Mouse (Mus musculus) lung, postnatal 4 days (tissue): ENCODE measurements around the gene Themis.

Source experiments
- DNase-seq, 2 experiments: peaks; one replicate each; pipeline ENCODE4 v3.0.0; 2021

The Themis gene

DNA sequence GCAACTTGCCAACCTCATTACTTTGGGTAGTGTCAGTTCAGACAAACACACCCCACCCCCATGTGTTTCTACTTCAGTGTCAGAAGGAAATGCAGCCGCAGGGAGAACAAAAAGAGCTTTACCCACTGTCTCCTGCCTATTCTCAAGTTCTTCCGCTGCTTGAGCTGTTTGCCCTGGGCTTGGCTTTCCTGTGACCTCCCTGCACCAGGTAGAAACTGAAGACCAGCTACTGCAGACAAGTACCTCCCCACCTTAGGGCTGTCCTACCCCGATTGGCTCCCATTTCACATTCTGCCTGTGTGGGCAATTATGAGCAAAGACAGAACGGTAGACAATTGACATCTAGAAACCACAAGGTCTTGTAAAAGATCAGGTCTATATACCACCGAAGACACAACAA is at the start of gene Themis:
Gene Themis, plus strand, starts transcription at position 100 of the 400 bp plus-strand sequence.
- DNase-seq: peak; percentile 10 to 23

DNA sequence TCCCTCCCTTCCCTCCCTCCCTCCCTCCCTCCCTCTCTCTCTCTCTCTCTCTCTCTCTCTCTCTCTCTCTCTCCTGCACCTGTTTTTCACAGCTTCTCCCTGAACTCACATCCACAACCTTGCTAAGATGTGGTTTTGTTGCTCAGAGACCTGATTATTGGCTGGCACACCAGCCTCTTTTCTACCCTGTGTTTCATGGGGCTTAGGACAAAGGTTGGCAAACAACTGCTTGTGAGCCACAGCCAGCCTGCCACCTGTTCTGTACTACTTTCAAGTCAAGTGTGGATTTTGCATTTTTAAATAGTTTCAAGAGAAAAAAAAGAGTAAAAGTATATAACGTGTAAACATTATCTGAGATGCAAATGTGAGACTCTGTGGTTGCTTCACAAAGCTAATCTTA is 48.7 kb upstream of the Themis start:
- no peak for DNase-seq

DNA sequence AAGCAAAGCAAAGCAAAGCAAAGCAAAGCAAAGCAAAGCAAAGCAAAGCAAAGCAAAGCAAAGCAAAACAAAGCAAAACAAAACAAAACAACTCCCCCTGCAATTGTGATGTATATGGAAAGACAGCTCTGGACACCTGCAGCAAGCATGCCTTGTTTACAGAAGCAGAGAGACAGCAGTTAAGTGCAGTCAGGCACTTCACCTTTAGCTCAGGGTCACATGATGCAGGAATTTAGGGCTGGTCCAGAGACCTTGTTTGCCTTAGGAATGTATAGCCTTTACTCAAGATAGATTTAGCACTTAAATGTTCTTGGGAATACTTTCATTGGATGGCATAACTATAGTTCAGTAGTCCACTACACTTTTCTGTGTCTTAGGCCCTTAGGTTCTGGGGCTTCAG is 32.1 kb upstream of the Themis start:
- no peak for DNase-seq

DNA sequence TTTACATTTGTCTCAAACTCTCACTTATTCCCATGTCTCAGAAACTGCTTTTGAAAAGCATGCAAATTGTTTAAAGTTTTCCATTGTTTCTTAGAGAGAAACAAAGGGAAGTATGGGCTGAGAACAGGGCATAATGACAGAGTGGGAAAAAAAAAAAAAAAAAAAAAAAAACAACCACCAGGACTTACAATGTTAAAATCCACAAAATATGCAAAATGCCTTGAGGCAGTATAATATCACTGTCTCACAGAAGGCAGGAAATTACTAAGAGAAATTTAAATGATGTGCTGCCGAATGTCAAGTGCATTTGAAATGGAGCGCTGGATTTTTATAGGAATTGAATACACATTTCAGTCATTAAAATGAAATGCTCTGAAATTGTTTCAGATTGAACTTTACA is 26.3 kb upstream of the Themis start:
- DNase-seq: no peak

DNA sequence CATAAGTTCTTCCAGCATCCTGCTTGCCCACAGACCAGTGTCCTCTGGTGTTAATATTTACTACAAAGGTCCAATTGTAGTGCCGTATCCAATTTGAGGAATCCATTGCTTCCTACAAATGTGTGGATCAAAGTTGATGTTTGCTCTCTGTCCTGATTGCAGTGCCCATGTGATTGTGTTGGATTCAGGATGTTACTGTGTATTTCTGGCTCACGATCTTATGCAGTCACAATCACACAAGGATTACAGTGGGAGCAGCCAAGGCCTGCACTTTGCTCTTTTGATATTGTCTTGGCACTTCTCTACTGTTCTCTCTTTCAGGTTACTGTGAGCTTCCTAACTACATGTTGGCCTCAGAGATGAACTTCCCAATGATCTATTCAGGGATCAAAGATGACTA is 20.3 kb upstream of the Themis start:
- DNase-seq: no peak

DNA sequence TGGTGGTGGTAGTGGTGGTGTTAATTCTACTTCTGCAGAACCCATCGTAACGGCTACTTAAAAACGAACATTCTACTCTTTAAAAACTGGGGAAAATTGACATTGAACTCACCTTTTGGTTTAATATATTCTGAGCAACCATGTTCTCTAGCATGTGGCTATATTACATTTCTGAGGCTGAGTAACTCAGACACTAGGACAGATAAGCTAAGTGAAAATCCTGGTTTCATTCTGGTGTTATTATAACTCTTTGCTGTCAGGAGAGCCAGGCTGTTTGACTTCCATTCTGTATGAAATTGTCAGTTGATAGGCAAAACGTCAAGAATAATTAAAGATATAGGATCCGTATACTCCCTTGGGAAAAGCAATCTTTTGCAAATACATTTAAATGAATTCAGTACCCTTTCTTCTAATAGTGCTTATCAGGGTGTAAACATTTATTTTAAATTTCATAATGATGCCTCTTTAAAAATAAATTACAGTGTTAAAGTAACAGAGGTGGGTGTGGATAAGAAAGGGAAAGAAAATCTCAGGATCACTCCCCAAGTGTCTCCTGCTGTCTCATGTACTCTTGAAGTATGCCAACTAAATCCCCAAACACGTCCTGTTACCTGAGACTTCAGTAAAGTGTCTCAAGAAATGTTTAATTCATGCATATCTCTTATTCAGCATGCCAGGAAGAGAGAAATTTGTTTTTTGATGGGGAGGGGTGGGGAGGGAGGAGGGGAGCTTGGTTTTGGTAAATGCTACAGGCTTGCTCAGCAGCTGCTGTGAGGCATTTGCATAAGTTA is 18.9 kb upstream of the Themis start:
- no peak for DNase-seq

DNA sequence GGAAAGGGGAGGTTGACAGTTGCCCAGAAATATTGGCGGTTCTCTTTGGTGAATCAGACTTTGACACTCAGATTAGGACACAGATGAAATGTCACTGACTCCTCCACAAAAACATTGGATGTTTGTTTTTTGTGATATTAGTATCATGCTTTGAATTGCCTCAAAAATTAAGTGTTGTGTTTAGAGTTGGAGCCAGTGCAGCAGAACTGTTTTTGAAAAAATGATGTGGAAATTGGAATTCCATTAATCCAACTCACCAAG is 18.3 kb upstream of the Themis start:
- no peak for DNase-seq

DNA sequence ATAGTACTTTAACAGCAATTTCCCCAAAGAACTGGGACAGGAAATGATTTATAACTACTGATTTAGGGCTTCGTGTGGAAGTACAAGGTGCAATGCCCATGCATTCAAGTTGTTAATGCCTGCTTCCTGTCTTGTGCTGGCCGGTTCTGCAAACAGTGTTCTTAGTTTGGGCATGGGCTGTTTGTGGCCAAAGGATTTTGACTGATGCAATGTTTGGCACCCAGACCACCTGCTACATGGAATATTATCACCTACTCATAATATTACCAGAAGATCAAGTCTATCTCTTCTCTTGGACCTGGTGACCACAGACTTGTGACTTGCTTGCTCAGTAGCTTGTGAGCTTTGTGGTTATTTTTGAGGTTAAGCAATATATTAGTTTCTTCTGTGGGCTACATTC is 16.2 kb upstream of the Themis start:
- no peak for DNase-seq

DNA sequence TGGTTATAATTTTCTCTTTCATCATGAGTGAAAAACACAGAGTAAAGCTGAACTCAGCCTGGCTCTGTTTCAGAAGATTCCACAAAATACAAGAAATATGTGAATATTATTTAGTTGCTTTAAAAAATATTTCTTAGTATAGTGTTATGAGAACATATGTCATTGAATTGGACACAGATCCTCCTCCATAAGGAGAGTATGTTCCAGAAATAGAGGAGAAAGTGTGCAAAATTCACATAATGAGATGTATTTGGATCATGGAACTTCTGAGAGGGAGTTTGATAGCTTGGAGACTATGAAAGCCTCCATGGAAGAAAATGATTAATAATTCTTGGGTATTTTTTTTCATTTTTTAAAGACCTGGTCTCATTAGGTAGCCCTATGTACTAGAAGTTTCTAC is 13.4 kb upstream of the Themis start:
- no peak for DNase-seq

DNA sequence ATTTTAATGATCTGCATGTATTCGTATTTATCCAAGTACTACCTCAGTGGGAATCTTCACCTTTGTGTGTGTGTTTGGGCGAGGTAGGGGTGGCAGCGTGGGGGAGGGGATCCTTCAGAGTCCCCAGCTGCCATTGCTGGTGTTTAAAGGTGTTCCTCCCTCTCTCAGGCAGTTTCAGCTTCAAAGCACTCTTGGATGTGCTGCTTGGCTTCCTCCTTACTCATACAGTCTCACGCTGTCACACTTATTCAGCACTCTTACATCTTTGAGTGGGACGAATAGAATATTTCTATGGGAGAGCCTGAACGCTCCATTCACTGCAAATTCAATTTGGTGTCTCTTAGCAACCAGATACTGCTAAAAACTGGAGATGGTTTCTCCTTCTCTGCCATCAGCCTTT is 3.0 kb upstream of the Themis start:
- DNase-seq: no peak

DNA sequence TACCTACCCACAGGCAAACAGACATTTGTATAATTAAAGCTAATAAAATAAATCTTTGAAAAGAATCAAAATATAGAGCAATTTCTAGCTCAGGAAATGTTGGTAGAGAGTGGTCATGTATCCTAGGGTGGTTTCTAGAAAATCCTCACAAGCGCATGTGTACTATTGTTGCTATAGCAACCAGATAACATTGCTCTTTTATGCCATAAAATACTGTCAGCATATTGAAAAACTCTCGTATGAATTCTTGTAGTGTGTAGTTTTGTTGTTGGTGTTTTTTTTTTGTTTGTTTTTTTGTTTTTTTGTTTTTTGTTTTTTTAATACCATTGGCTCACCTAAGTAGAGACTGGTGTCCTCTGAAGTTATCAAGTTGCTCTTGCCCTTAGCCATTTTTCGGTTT is 5.8 kb downstream of the Themis start:
- no peak for DNase-seq

DNA sequence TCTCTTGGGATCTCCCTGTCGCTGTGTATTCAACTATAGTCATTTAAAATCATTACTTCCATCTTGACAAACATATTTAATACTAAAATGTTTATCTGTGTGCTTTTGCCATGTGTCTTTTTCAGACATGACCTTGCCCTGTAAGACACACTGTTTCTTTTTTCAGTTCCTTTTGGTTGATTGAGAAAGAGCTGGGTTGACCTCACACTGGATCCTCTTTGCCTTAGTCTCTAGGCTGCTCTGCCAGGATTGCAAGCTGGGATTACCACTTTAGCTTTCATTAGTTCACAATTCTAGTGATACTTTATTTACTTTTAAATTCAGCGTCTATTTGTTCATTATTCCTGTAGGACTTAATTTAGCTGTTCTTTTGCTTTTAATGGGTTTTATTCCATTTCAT is 7.2 kb downstream of the Themis start:
- DNase-seq: no peak

DNA sequence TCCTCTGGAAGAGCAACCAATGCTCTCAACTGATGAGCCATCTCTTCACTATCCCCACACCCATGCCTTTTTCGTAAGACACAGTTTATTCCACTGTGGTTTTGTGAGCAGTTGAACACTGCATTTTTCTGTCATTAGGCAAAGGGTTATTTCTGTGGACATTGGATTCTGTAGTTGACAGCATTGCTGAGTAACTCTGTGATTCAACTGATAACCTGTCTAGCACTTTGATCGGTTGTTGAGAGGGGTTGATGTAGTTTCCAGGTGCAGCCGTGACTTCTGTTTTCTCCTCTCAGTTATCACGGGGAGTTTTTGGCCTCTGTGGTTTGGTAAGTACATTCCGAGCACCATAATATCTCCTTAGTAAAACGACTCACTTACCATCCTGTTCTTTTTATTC is 26.8 kb downstream of the Themis start:
- no peak for DNase-seq

DNA sequence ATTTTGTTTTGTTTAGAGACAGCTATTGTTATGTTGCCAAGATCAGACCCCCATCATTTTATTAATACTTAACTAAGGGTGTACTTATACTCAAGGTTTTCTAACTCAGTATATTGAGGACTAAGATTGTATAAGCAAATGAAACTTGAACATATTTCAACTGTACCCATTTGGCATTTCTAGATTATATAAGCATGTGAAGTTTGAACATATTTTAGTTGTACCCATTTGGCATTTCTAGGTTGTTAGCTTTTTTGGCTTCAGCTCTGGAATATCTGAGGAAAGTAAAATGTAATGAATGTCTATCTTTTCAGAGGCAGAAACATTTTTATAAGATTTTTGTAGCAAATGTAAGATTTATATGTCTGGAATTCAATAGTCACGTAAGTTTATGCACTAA is 27.9 kb downstream of the Themis start:
- DNase-seq: no peak

DNA sequence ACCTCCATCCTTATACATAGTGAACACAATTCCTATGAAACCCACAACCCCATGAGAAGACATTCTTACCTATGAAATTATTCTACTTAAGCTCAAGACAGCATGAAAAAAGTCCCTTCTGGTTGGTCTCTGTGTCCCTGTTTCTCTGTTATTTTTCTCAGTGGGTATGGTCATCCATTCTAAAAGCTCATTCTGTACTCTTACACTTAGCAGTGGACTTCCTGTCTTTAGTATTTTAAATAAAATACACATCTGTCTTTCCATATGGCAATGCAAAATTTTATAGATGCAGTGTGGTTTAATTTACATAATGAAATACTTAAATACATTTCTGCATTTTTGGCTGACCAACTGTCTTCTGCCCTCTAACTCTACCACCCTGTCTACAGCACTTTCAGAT is 30.0 kb downstream of the Themis start:
- no peak for DNase-seq

DNA sequence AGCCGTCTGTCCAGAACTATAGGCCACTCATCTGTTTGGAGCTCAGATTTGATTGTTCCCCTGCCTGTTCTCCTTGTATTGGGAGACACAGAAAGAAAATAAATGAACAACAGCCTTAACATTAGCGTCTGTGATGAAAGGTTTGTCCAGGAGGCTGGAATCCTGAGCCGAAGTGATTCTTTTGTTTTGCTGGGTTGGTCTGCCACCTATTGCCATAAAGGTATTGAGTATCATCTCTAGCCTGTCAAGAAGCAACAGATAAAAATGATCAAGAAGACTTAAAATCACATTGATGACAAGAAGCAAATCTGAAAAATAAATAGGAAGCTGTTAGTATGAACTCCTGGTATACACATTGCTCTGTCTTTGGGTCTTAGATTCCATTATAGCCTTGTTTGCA is 53.7 kb downstream of the Themis start:
- DNase-seq: no peak

DNA sequence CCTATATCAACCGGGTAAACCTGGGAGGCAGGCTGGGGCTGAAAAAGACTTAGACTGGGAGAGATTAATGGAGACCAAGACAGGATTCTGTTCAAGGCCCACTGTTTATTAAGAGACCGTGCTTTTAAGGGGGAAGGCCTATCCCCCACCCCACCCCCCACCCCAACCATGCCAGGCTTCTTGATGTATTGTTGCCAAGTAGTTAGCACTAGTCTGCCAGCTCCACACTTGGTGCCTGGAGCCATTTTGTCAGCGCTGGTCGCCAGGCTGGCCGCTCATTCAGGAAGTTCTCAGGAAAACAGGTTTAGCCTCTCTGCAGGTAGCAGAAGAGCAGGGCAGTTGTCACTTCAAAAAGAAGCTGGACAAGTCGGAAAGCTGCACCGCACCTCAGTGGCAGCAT is 55.1 kb downstream of the Themis start:
- DNase-seq: no peak

DNA sequence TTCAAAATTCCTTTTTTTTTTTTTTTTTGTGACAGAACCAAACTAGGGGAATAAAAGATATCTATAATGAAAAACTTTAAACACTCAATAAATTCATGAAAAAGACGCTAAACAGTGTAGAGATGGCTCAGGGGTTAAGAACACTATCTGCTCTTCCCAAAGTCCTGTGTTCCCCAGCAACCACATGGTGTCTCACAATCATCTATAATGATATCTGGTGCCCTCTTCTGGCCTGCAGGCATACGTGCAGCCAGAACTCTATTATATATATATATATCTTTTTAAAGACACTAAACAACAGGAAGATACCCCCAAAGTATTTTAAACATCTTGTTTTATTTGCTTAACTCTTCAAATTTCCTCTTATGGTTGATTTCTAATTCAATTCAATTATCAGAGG is 62.0 kb downstream of the Themis start:
- peak in 1 of 2 experiments; percentile 25 for DNase-seq

DNA sequence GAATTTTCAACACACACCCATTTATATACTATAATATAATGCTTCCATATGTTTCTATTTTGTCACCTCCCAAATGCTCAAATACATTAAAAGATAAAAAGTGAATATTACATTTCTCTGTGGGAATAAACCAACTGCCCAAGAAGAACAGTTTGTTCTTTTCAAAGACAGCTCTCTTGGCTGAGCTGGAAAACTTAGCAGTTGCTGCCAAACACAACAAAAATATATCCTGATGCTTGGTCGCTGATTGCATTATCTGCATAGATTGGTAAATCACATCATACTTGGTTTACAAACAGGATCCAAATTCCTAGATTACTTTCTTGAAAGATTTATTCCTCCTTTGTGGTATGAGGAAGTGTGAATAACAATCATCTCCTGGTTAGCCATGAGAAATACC is 69.8 kb downstream of the Themis start:
- no peak for DNase-seq

DNA sequence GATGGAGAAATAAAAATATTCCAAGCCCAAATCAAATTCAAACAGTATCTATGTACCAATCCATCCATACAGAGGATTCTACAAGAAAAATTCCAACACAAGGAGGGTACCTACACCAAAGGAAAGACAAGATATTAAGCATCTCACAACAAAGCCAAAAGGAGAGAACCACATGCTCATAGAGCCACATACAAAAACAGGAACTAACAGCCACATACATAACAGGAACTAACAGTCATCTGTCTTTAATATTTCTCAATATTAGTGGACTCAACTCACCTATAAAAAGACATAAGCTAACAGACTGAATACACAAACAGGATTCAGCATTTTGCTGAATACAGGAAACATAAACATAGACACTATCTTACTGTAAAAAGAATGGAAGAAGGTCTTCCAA is 78.3 kb downstream of the Themis start:
- DNase-seq: no peak

DNA sequence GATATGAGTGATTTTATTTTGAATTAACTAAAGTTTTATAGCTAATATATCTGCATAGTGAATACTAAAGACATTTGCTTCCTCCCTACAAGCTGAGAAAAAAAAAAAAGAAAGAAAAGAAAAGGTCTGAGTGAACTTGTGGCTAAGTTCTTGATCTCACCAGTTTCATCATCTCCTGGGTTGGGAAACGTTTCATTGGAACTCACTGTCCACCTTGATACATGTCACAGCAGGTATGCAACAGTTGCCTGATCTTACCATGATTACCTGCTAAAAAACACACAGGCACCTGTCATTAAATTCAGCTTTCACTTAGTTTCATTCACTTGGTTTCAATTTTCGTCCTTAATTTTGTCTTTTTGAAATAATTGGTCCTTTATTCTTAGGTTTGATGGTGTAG is 85.2 kb downstream of the Themis start:
- no peak for DNase-seq

DNA sequence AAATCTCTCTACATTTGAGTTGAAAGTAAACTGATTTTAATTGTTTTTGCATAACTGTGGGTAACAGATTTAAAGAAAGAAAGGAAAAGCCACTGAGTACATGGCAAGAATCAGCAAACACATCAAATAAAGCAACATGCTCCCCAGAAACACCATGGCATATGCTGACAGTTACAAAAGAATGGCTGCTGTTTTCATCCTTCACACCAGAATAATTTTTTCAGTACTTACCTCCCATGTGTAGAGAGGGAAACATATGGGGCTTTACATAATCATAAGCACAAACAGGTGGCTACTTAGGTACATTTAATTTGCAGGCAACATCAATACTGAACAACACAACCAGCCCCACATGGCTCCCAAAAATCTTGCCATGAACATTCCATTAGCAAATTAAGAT is 86.8 kb downstream of the Themis start:
- no peak for DNase-seq

DNA sequence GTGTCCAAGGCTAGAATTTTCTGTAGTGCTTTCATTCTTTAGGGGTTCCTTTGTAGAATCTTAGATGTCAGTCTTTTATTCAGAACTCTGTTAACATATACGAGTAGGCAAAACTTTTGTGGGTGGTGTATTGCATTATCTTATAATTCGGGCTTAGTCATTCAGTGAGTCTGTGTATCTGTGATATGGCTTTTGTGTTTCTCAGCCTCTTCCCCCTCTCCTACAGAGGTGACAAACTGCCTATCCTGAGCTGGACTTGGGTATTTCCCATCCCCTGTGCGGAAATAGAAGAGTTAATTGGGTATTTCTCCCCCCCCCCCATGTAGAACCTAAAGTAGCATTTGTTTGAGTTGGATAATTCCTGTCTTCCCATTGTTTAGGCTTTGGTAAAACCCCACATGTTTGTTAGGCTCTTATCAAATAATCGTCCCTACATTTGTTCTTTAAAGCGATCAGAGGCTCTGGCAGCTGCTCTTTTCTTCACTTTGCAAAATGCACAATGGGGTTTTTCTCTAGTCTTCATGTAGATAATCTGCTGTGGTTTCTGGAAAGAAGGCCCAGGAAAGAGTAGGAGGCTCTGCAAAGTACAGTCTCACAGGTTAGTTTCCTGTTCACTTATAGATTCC is 108.7 kb downstream of the Themis start:
- DNase-seq: no peak

DNA sequence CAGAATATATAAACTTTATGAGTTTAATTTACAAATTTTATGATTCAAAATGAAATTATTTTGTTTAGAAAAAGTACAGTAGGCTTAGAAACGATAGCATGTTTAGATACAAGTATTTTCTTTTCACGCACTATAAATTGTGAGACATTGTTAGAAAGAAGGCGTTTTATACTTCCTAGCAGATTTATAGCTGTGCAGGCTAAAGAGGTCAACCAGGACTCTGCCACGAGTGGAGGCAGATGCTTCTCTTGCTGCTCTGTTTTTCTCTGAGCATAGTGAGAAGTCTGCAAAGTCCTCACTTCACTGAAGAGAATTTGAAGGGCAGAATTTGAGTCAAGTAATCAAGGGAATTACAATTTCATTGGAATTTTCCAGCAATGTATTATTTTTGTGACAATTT is 131.3 kb downstream of the Themis start:
- no peak for DNase-seq

DNA sequence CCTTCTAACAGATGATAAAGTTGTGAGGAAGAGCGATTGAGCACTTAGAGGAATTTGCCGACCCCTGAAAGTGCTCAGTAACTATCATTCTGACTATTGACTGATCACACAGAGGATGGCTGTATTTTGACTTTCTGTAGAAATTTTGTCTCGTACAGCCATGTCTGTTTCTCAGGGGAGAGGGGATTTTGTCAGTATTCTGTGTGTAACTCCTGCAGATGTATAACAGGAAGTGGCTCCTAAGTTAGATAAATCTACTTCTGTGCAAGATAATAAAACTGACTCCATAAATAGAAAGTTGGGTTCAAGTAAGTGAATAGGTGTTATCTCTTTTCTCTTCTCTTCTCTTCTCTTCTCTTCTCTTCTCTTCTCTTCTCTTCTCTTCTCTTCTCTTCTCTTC is 137.0 kb downstream of the Themis start:
- DNase-seq: no peak
